ENCODE assay signal across 10 mouse cellular contexts in the genomic region with DNA sequence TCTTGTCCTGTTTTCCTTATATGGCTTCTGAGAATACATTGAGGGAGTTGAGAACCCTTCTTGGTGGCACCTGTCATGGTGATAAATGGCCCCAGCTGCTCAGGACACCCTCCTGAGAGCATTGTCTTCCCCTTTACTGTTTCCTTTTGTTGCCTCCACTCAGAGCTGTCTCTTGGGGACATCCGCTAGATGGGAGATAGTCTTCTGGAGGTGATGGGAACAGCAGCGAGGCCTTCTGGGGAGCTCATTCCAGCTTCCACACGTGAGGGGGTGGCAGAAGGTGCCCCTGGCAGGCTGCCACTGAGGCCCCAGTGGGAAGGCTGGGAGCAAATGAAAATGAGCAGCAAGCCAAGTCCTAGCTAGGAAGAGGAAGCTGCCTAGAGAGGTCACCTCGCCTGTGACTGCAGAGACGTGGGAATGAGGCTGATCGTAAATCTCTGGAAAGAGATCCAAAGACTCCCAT. TPM values are rescaled to one million over a fixed set of nuclear protein-coding genes. Genes with fewer than 3 reads are reported as not detected.
A peak's percentile ranks its signal among the peaks of the same experiment; 100 is the strongest.
DNase-seq lines count a peak whose midpoint lies in the region; ATAC-seq and TF ChIP-seq lines count a peak whose summit lies in the region.
"Had no signal": no experiment of that assay in that cellular context is flagged by ENCODE, and none has a peak within 500 bp of the region (broad histone marks: within the 10 kb centered on the region; RNA-seq: fewer than 3 reads in every experiment).

No protein-coding gene starts in this region.

- no peak overlapping the region for H3K9ac ChIP-seq in limb, embryonic 13.5 days
- no peak overlapping the region for H3K9ac ChIP-seq in intestine, embryonic 16.5 days (ENCODE audit: low read depth, low read length)
- H3K9ac ChIP-seq: liver, embryonic 15.5 days had no signal

- no peak overlapping the region for H3K4me3 ChIP-seq in limb, embryonic 13.5 days
- no peak overlapping the region for H3K4me3 ChIP-seq in intestine, embryonic 16.5 days (ENCODE audit: low read length)
- H3K4me3 ChIP-seq: liver, embryonic 15.5 days had no signal

- no peaks in the 10 kb centered on the region for H3K9me3 ChIP-seq in limb, embryonic 13.5 days
- H3K9me3 ChIP-seq in intestine, embryonic 16.5 days (ENCODE audit: control insufficient read depth, low read length): no peaks in the 10 kb centered on the region
- H3K9me3 ChIP-seq: liver, embryonic 15.5 days had no signal

- H3K4me1 ChIP-seq in limb, embryonic 13.5 days: peaks cover 59% of the 10 kb centered on the region
- no peaks in the 10 kb centered on the region for H3K4me1 ChIP-seq in intestine, embryonic 16.5 days (ENCODE audit: control insufficient read depth, insufficient read depth, low read length)
- H3K4me1 ChIP-seq: liver, embryonic 15.5 days had no signal

- no peak for ATAC-seq in limb, embryonic 13.5 days (ENCODE audit: low FRiP score, low read depth)
- ATAC-seq in intestine, embryonic 16.5 days: no peak
- ATAC-seq in frontal cortex, adult (ENCODE audit: low TSS enrichment): no peak

- H3K27me3 ChIP-seq in limb, embryonic 13.5 days: no peaks in the 10 kb centered on the region
- H3K27me3 ChIP-seq in intestine, embryonic 16.5 days (replicated peaks; ENCODE audit: control insufficient read depth, insufficient read depth, low read length): no peaks in the 10 kb centered on the region
- H3K27me3 ChIP-seq: CH12.LX; liver, embryonic 15.5 days had no signal

- WGBS in limb, embryonic 13.5 days: 47% methylated on average over 6 of the region's 6 CpGs
- 46% methylated on average over 6 of the region's 6 CpGs for WGBS in intestine, embryonic 16.5 days

- peak overlapping the region; percentile 10; the same call in 1 of the 2 replicates for H3K27ac ChIP-seq in limb, embryonic 13.5 days
- no peak overlapping the region for H3K27ac ChIP-seq in intestine, embryonic 16.5 days (ENCODE audit: low read length)
- H3K27ac ChIP-seq: liver, embryonic 15.5 days had no signal

- H3K36me3 ChIP-seq in limb, embryonic 13.5 days: peaks cover 74% of the 10 kb centered on the region
- peaks cover 20% of the 10 kb centered on the region for H3K36me3 ChIP-seq in intestine, embryonic 16.5 days (ENCODE audit: control insufficient read depth, insufficient read depth, low read length)

- H3K4me2 ChIP-seq in limb, embryonic 13.5 days (replicated peaks): no peak overlapping the region
- H3K4me2 ChIP-seq in intestine, embryonic 16.5 days (ENCODE audit: low read depth, low read length): no peak overlapping the region
- H3K4me2 ChIP-seq: liver, embryonic 15.5 days had no signal

- no peak for TF ChIP-seq CTCF in brain, embryonic 14.5 days (IDR thresholded peaks at IDR 0.05; ENCODE audit: borderline replicate concordance, extremely low read depth, insufficient read depth, insufficient read length)

- no peak for TF ChIP-seq POLR2A in brain, embryonic 14.5 days (IDR thresholded peaks at IDR 0.05; ENCODE audit: borderline replicate concordance, extremely low read depth, insufficient read depth, insufficient read length, poor library complexity, severe bottlenecking)

- DNase-seq in gastrocnemius, postnatal 10 days: peak; percentile 34
- no peak for DNase-seq in gastrocnemius, postnatal 4 days (ENCODE audit: low spot score in 2 of 2)
- peak; percentile 35 for DNase-seq in brain, embryonic 14.5 days (ENCODE audit: low read depth)
- DNase-seq in heart, postnatal 4 days: peak; percentile 53
- no peak for DNase-seq in T-cell, adult 2 months (ENCODE audit: low spot score)

RNA-seq across cellular contexts. Expression of gene Pqlc2, which starts 27.5 kb away (rescaled TPM):
- total RNA-seq in gastrocnemius, postnatal 10 days (2021): 1 to 10 TPM; 4.9 to 5.6 TPM
- 1 to 10 TPM; 4.2 to 4.7 TPM for total RNA-seq in gastrocnemius, postnatal 4 days (2021)
- polyA plus RNA-seq in brain, embryonic 14.5 days (2012; rRNA removed): 21.7 and 27.3 TPM in 2 replicates
- total RNA-seq in heart, postnatal 4 days (2021): 1 to 10 TPM; 3.9 TPM
- 16.9 and 18.0 TPM in 2 replicates for polyA plus RNA-seq in limb, embryonic 13.5 days (2015; fragmentation: Nextera tagmentation; extraction: Ambion mirVana)
- polyA plus RNA-seq in intestine, embryonic 16.5 days (2015; fragmentation: Nextera tagmentation; extraction: Ambion mirVana): 32.8 and 37.4 TPM in 2 replicates

RNA-seq across cellular contexts. Expression of gene Akr7a5, which starts 27.6 kb away (rescaled TPM):
- 10 to 100 TPM; 32.7 to 36.9 TPM for total RNA-seq in gastrocnemius, postnatal 10 days (2021)
- 10 to 100 TPM; 32.5 to 33.3 TPM for total RNA-seq in gastrocnemius, postnatal 4 days (2021)
- polyA plus RNA-seq in brain, embryonic 14.5 days (2012; rRNA removed): 16.5 and 22.4 TPM in 2 replicates
- 10 to 100 TPM; 28.4 to 32.9 TPM for total RNA-seq in heart, postnatal 4 days (2021)
- polyA plus RNA-seq in limb, embryonic 13.5 days (2015; fragmentation: Nextera tagmentation; extraction: Ambion mirVana): 120 and 124 TPM in 2 replicates
- polyA plus RNA-seq in intestine, embryonic 16.5 days (2015; fragmentation: Nextera tagmentation; extraction: Ambion mirVana): 243 and 247 TPM in 2 replicates

Comparison
In these comparisons a context has a peak if more than half of its experiments do, and no peak if none do; other contexts are left out.
1. DNase-seq: peak in gastrocnemius, postnatal 10 days (single experiment), brain, embryonic 14.5 days (single experiment) and heart, postnatal 4 days (single experiment); none in gastrocnemius, postnatal 4 days (0 of 2) and T-cell, adult 2 months (single experiment).